Mouse (Mus musculus) ES-E14 (cell line): Measurements from ENCODE around the gene Lingo4. TPM values are rescaled to one million over a fixed set of nuclear protein-coding genes. Genes with fewer than 3 reads are reported as not detected.
A peak's percentile ranks its signal among the peaks of the same experiment; 100 is the strongest.

ENCODE experiments used
- DNase-seq: peaks from one replicate; pipeline ENCODE4 v3.0.0-alpha.2; 2013; ENCODE audit warnings: low read depth, low spot score
- H3K27ac ChIP-seq: 2 replicates; pipeline ENCODE4 v1.5.1; 2012; ENCODE audit warnings: low read depth, mild to moderate bottlenecking, low read length, moderate library complexity, mixed read lengths; ENCODE audit not compliant: poor library complexity, insufficient read depth, severe bottlenecking
- H3K36me3 ChIP-seq: 2 replicates; pipeline ENCODE4 v1.6.1; 2012; ENCODE audit warnings: mild to moderate bottlenecking, low read length, moderate library complexity, mixed read lengths; ENCODE audit not compliant: control insufficient read depth, poor library complexity, insufficient read depth, severe bottlenecking
- H3K4me1 ChIP-seq, 2 experiments: fragments of 150-350 bp in 1 of 2; sonication (generic) in 1 of 2; 2 replicates each; pipeline ENCODE4 v1.6.1; 2012; ENCODE audit warnings: low read length in 2 of 2, mild to moderate bottlenecking in 1 of 2, mixed read lengths in 1 of 2; ENCODE audit not compliant: control insufficient read depth in 2 of 2, insufficient read depth in 2 of 2, poor library complexity in 1 of 2
- H3K4me3 ChIP-seq, 2 experiments: fragments of 150-350 bp in 1 of 2; sonication (generic) in 1 of 2; 2 replicates each; pipeline ENCODE4 v1.5.1; 2012; ENCODE audit warnings: low read length in 2 of 2, low read depth in 1 of 2, mild to moderate bottlenecking in 1 of 2, mixed read lengths in 1 of 2; ENCODE audit not compliant: insufficient read depth in 1 of 2, poor library complexity in 1 of 2, severe bottlenecking in 1 of 2
- H3K9ac ChIP-seq: 2 replicates; pipeline ENCODE4 v1.6.1; 2012; ENCODE audit warnings: low read depth, mild to moderate bottlenecking, low read length, mixed read lengths; ENCODE audit not compliant: poor library complexity, insufficient read depth, severe bottlenecking
- H3K9me3 ChIP-seq: fragments of 150-350 bp; sonication (generic); 2 replicates; pipeline ENCODE4 v1.6.1; 2012; ENCODE audit warnings: low read depth, mild to moderate bottlenecking, low read length; ENCODE audit not compliant: control insufficient read depth, insufficient read depth
- CHD2 ChIP-seq: IDR thresholded peaks from 2 replicates; pipeline ENCODE4 v1.6.1; 2014; ENCODE audit warnings: mild to moderate bottlenecking, low read depth, low read length, inconsistent platforms
- HCFC1 ChIP-seq: IDR thresholded peaks from 2 replicates; pipeline ENCODE4 v1.6.1; 2012; ENCODE audit warnings: low read length, inconsistent platforms, borderline replicate concordance; ENCODE audit not compliant: insufficient read depth
- MAFK ChIP-seq: IDR thresholded peaks from 2 replicates; pipeline ENCODE4 v1.6.1; 2014; ENCODE audit warnings: mild to moderate bottlenecking, low read depth, low read length, inconsistent platforms; ENCODE audit not compliant: insufficient read depth
- ZC3H11A ChIP-seq: IDR thresholded peaks from 2 replicates; pipeline ENCODE4 v1.6.1; 2012; ENCODE audit warnings: low read depth, mild to moderate bottlenecking, inconsistent platforms, low read length, borderline replicate concordance
- ZNF384 ChIP-seq: IDR thresholded peaks from 2 replicates; pipeline ENCODE4 v1.6.1; 2012; ENCODE audit warnings: low read depth, low read length, inconsistent platforms
- in situ Hi-C, 2 experiments: fragments of 600-800 bp; cut with MboI; formaldehyde crosslinking; loops; one replicate each; pipeline ENCODE4 v1.15.1; 2025; ENCODE audit warnings: low sequenced_read_pairs in 2 of 2, inconsistent platforms in 1 of 2; ENCODE audit not compliant: unreplicated experiment in 2 of 2
- total RNA-seq: library from RNA; depleted of rRNA; stranded (reverse); fragments of 300-350 nt; gene quantifications from 2 replicates; pipeline ENCODE4 v1.2.3, GENCODE M21; 2012

The Lingo4 gene
- total RNA-seq, 1 experiment, result not detected

DNA sequence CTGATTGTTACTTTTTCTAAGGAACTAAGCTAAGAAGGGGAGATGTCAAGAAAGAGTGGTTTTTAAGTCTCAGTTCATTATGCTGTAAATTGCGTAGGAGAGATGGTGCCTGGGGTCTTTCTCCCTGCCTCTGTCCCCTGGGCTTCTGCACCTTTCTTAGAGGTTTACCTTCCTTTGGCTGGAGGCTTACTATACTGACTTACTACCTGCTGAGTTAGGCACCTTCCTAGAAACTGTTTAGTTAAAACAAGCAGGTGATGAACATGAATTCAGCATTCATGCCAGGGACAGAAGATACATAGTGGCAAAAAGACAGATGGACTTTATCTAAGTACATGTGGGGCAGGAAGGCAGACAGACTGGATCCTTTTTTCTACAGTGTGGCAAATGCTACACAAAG is 2.0 kb upstream of the Lingo4 start:
- H3K4me3 ChIP-seq, result no peak overlapping the region
- no peak overlapping the region for H3K9ac ChIP-seq
- DNase-seq, result no peak
- no peaks in the 10 kb centered on the region for H3K36me3 ChIP-seq
- H3K9me3 ChIP-seq, result no peaks in the 10 kb centered on the region
- H3K27ac ChIP-seq, result no peak overlapping the region
- in situ Hi-C loops, result no loop called here
- H3K4me1 ChIP-seq, result no peaks in the 10 kb centered on the region
- TF ChIP-seq HCFC1 (no peak), MAFK (no peak), ZNF384 (no peak), ZC3H11A (no peak), CHD2 (no peak)

DNA sequence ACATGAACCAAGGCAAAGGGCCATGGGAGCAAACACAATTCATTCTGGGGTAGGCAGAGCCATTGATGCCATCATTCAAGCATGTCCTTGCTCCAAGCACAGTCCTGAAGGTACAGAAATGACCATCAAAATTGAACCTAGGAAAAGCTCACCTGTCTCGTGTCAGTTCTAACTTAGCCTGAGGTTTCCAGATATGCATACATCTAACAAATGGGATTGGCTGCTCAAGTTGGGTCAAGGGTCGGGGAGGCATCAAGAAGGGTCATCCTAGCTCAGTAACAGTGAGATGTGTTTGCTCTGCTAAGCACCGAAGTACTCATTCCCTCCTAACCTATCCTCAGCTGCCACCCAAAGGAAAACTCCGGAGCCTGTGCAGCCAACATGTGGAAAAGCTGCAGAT is 1.5 kb upstream of the Lingo4 start:
- Histone ChIP-seq H3K9me3 (no peaks in the 10 kb centered on the region), H3K36me3 (no peaks in the 10 kb centered on the region), H3K4me1 (no peaks in the 10 kb centered on the region), H3K4me3 (no peak overlapping the region), H3K9ac (no peak overlapping the region), H3K27ac (no peak overlapping the region)
- no peak for DNase-seq
- in situ Hi-C loops, result no loop called here
- TF ChIP-seq ZNF384 (no peak), MAFK (no peak), CHD2 (no peak)

DNA sequence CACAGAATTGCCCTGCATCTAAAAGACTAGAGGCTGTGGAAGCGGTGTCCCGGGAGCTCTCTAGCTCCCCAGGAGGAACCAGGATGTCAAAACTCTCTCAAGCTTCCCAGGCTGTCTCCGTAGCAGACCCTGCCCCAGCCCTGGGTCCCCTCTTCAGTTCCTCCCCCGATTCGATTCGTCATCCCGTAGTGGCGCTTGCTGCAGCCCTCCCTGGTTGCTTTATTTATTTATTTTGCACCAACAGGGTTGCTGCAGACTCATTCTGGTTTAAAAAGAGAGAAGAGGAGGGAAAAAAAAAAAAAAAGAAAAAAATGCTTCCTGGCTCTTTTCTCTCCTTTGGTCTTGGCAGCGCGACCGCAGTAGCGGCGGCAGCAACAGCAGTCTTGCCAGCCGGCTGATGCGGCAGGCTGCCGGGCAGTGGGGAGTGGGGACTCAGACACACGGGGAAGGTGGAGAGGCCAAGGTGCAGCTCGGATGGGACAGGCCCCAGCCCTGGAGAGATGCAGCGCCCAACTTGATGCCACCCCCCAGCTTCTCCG is 695 bp downstream of the Lingo4 start:
- no peaks in the 10 kb centered on the region for H3K9me3 ChIP-seq
- H3K4me3 ChIP-seq, result peak overlapping the region in 1 of 2 experiments; percentile 6; a peak in 1 of 4 replicates
- no peaks in the 10 kb centered on the region; a peak in 1 of 4 replicates for H3K4me1 ChIP-seq
- H3K36me3 ChIP-seq, result no peaks in the 10 kb centered on the region
- no peak overlapping the region for H3K27ac ChIP-seq
- in situ Hi-C loops, result no loop called here
- H3K9ac ChIP-seq, result no peak overlapping the region
- no peak for DNase-seq
- TF ChIP-seq HCFC1 (no peak), ZC3H11A (no peak), ZNF384 (no peak), MAFK (no peak), CHD2 (no peak)

DNA sequence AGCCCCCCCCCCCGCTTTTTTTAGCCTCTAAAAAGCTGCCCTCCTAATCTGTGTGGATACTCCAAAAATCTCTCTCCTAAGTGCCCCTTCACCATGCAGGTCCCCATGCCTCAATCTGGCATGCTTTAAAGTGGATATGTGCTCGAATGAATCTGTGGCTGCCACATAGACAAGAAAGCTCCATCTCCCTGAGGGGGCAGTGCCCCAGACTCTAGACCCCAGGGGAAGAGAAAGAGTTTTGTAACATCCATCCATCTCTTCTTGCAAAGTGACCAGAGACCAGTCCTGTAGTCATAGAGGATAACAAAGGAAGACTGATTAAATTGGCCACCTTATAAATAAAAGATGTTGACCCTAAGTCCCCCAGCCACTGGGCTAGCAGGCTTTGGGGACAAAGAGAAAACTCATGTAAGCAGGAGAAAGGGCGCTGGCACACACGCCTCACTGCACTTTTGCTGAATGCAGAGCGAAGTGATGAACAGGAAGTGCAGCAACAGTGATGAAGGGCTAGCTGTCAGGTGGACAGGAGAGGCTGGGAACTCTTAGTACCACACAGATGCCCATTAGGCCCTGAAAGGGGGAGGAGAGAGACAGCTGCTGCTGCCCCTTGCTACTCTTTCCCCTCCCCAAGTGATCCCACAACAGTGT is 1.5 kb downstream of the Lingo4 start:
- DNase-seq, result no peak
- in situ Hi-C loops, result no loop called here
- H3K36me3 ChIP-seq, result no peaks in the 10 kb centered on the region
- no peak overlapping the region for H3K4me3 ChIP-seq
- H3K9ac ChIP-seq, result no peak overlapping the region
- no peaks in the 10 kb centered on the region for H3K9me3 ChIP-seq
- no peaks in the 10 kb centered on the region; a peak in 1 of 4 replicates for H3K4me1 ChIP-seq
- TF ChIP-seq HCFC1 (no peak), ZNF384 (no peak), ZC3H11A (no peak), CHD2 (no peak), MAFK (no peak)
- no peak overlapping the region for H3K27ac ChIP-seq

DNA sequence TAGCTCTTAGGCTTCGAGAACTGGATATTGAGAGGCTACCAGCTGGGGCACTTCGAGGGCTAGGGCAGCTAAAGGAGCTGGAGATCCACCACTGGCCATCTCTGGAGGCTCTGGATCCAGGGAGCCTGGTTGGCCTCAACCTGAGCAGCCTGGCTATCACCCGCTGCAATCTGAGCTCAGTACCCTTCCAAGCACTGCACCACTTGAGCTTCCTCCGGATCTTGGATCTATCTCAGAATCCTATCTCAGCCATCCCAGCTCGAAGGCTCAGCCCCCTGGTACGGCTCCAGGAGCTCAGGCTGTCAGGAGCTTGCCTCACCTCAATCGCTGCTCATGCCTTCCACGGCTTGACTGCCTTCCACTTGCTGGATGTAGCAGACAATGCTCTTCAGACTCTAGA is 4.1 kb downstream of the Lingo4 start:
- no peak for DNase-seq
- H3K9me3 ChIP-seq, result no peaks in the 10 kb centered on the region
- TF ChIP-seq ZC3H11A, result no peak
- no peak for TF ChIP-seq MAFK
- no peak for TF ChIP-seq CHD2
- TF ChIP-seq ZNF384, result no peak
- TF ChIP-seq HCFC1, result no peak
- H3K27ac ChIP-seq, result no peak overlapping the region
- in situ Hi-C loops, result no loop called here
- no peaks in the 10 kb centered on the region for H3K36me3 ChIP-seq
- no peaks in the 10 kb centered on the region; a peak in 1 of 4 replicates for H3K4me1 ChIP-seq
- H3K4me3 ChIP-seq, result no peak overlapping the region
- no peak overlapping the region for H3K9ac ChIP-seq
